Mouse (Mus musculus): ENCODE measurements around the gene Irgq. TPM values are rescaled to one million over a fixed set of nuclear protein-coding genes. Genes with fewer than 3 reads are reported as not detected.
A peak's percentile ranks its signal among the peaks of the same experiment; 100 is the strongest.
"Not testable (repeated sequence)": the region's sequence is repeated elsewhere in the genome, so short reads cannot be mapped to it uniquely, and the experiment has no call there.

The Irgq gene
- total and polyA plus RNA-seq, 2 experiments from 2014 or later = 23.9 to 119 TPM

- WGBS = under 1% methylated on average over 70 of the region's 84 CpGs
- Histone ChIP-seq H3K4me2 (ENCODE audit: low read depth, low read length, poor library complexity, severe bottlenecking) (peak within 1 kb of the TSS; percentile 65), H3K9me3 (ENCODE audit: low read length) (no peaks in the 10 kb centered on the region), H3K27me3 (ENCODE audit: insufficient read depth, low read length) (no peaks in the 10 kb centered on the region), H3K27ac (ENCODE audit: low read depth, low read length) (peak within 1 kb of the TSS; percentile 99), H3K9ac (replicated peaks; ENCODE audit: low read length, poor library complexity, severe bottlenecking) (peak within 1 kb of the TSS; percentile 93), H3K4me3 (ENCODE audit: low read depth, low read length) (peak within 1 kb of the TSS; percentile 63), H3K36me3 (ENCODE audit: insufficient read depth, low read length) (peaks cover 19% of the 10 kb centered on the region), H3K4me1 (ENCODE audit: insufficient read depth, low read length) (peaks cover 14% of the 10 kb centered on the region)
- TF ChIP-seq CTCF (IDR thresholded peaks at IDR 0.05) = no peak
- DNase-seq (ENCODE audit: low spot score) (peak; percentile 96), ATAC-seq (ENCODE audit: low FRiP score) (peak; percentile 89)
Observed at GRCm38 (mm10) chr7:24506838-24507725, 23.4 kb upstream of the Irgq start, which contains the start of gene Zfp428. Gene Zfp428, plus strand, starts transcription at chr7:24507006.

GRCm38 (mm10) chr7:24507726-24508114 lies 22.8 kb upstream of the Irgq start:
- no peak for TF ChIP-seq CTCF (IDR thresholded peaks at IDR 0.05)
- ATAC-seq (ENCODE audit: low FRiP score) = no peak
- H3K9ac ChIP-seq (replicated peaks; ENCODE audit: low read length, poor library complexity, severe bottlenecking) = peak overlapping the region; percentile 93
- no peak for DNase-seq (ENCODE audit: low spot score)
- peak overlapping the region; percentile 63 for H3K4me3 ChIP-seq (ENCODE audit: low read depth, low read length)
- peak overlapping the region; percentile 99 for H3K27ac ChIP-seq (ENCODE audit: low read depth, low read length)
- H3K36me3 ChIP-seq (ENCODE audit: insufficient read depth, low read length) = peaks cover 22% of the 10 kb centered on the region
- H3K9me3 ChIP-seq (ENCODE audit: low read length) = no peaks in the 10 kb centered on the region
- H3K4me2 ChIP-seq (ENCODE audit: low read depth, low read length, poor library complexity, severe bottlenecking) = peak overlapping the region; percentile 65
- peaks cover 14% of the 10 kb centered on the region for H3K4me1 ChIP-seq (ENCODE audit: insufficient read depth, low read length)
- WGBS = under 1% methylated on average over 20 of the region's 20 CpGs
- H3K27me3 ChIP-seq (ENCODE audit: insufficient read depth, low read length) = no peaks in the 10 kb centered on the region

- H3K4me1 ChIP-seq (ENCODE audit: insufficient read depth, low read length) = peaks cover 6% of the 10 kb centered on the region
- H3K36me3 ChIP-seq (ENCODE audit: insufficient read depth, low read length) = peaks cover 38% of the 10 kb centered on the region
- H3K27me3 ChIP-seq (ENCODE audit: insufficient read depth, low read length) = no peaks in the 10 kb centered on the region
- no peaks in the 10 kb centered on the region for H3K9me3 ChIP-seq (ENCODE audit: low read length)
- WGBS = 83% methylated on average over 7 of the region's 7 CpGs
- H3K9ac ChIP-seq (replicated peaks; ENCODE audit: low read length, poor library complexity, severe bottlenecking) = 0 out of 2 replicates have a peak within 1 kb of the TSS, but pooled peaks have one; percentile 8
- no peak within 1 kb of the TSS for H3K27ac ChIP-seq (ENCODE audit: low read depth, low read length)
- no peak within 1 kb of the TSS for H3K4me3 ChIP-seq (ENCODE audit: low read depth, low read length)
- H3K4me2 ChIP-seq (ENCODE audit: low read depth, low read length, poor library complexity, severe bottlenecking) = no peak within 1 kb of the TSS
- TF ChIP-seq CTCF (IDR thresholded peaks at IDR 0.05) = no peak
- DNase-seq (ENCODE audit: low spot score) = no peak
- no peak for ATAC-seq (ENCODE audit: low FRiP score)
Observed at GRCm38 (mm10) chr7:24512355-24512754, 18.1 kb upstream of the Irgq start, which contains the start of gene AC161166.1. Gene AC161166.1, minus strand, starts transcription at chr7:24512455.

GRCm38 (mm10) chr7:24516319-24516718 lies 14.2 kb upstream of the Irgq start:
- H3K4me3 ChIP-seq (ENCODE audit: low read depth, low read length); H3K4me1 ChIP-seq (ENCODE audit: insufficient read depth, low read length); H3K27me3 ChIP-seq (ENCODE audit: insufficient read depth, low read length); H3K9me3 ChIP-seq (ENCODE audit: low read length); H3K27ac ChIP-seq (ENCODE audit: low read depth, low read length); H3K4me2 ChIP-seq (ENCODE audit: low read depth, low read length, poor library complexity, severe bottlenecking); H3K9ac ChIP-seq (replicated peaks; ENCODE audit: low read length, poor library complexity, severe bottlenecking): not testable (repeated sequence)
- peak; percentile 66 for TF ChIP-seq CTCF (IDR thresholded peaks at IDR 0.05)
- DNase-seq (ENCODE audit: low spot score) = peak; percentile 73
- WGBS = 68% methylated on average over 7 of the region's 8 CpGs
- peaks cover 35% of the 10 kb centered on the region for H3K36me3 ChIP-seq (ENCODE audit: insufficient read depth, low read length)
- 0 out of 2 replicates have a peak, but pooled peaks have one; percentile 14 for ATAC-seq (ENCODE audit: low FRiP score)

- peak overlapping the region; percentile 43; the same call in 1 of the 2 replicates for H3K27ac ChIP-seq (ENCODE audit: low read depth, low read length)
- peaks cover 30% of the 10 kb centered on the region for H3K36me3 ChIP-seq (ENCODE audit: insufficient read depth, low read length)
Observed at GRCm38 (mm10) chr7:24517077-24517476, 13.4 kb upstream of the Irgq start.

GRCm38 (mm10) chr7:24517654-24518053 lies 12.8 kb upstream of the Irgq start:
- DNase-seq (ENCODE audit: low spot score) (peak; percentile 62), ATAC-seq (ENCODE audit: low FRiP score) (no peak)
- peaks cover 25% of the 10 kb centered on the region for H3K36me3 ChIP-seq (ENCODE audit: insufficient read depth, low read length)

More at GRCm38 (mm10) chr7:24517077-24517476, 13.4 kb upstream of the Irgq start:
- no peak overlapping the region for H3K4me2 ChIP-seq (ENCODE audit: low read depth, low read length, poor library complexity, severe bottlenecking)
- DNase-seq (ENCODE audit: low spot score) = no peak
- no peak for ATAC-seq (ENCODE audit: low FRiP score)
- no peaks in the 10 kb centered on the region for H3K4me1 ChIP-seq (ENCODE audit: insufficient read depth, low read length)
- no peaks in the 10 kb centered on the region for H3K9me3 ChIP-seq (ENCODE audit: low read length)
- no peaks in the 10 kb centered on the region for H3K27me3 ChIP-seq (ENCODE audit: insufficient read depth, low read length)
- no peak overlapping the region for H3K9ac ChIP-seq (replicated peaks; ENCODE audit: low read length, poor library complexity, severe bottlenecking)
- TF ChIP-seq CTCF (IDR thresholded peaks at IDR 0.05) = no peak
- 33% methylated on average over 5 of the region's 5 CpGs for WGBS
- H3K4me3 ChIP-seq (ENCODE audit: low read depth, low read length) = no peak overlapping the region

More at GRCm38 (mm10) chr7:24517654-24518053, 12.8 kb upstream of the Irgq start:
- H3K27me3 ChIP-seq (ENCODE audit: insufficient read depth, low read length) = no peaks in the 10 kb centered on the region
- no peak overlapping the region for H3K4me3 ChIP-seq (ENCODE audit: low read depth, low read length)
- no peak overlapping the region for H3K4me2 ChIP-seq (ENCODE audit: low read depth, low read length, poor library complexity, severe bottlenecking)
- 39% methylated on average over 6 of the region's 6 CpGs for WGBS
- no peaks in the 10 kb centered on the region for H3K4me1 ChIP-seq (ENCODE audit: insufficient read depth, low read length)
- peak overlapping the region; percentile 51 for H3K27ac ChIP-seq (ENCODE audit: low read depth, low read length)
- no peaks in the 10 kb centered on the region for H3K9me3 ChIP-seq (ENCODE audit: low read length)
- H3K9ac ChIP-seq (replicated peaks; ENCODE audit: low read length, poor library complexity, severe bottlenecking) = no peak overlapping the region
- TF ChIP-seq CTCF (IDR thresholded peaks at IDR 0.05) = no peak

Measured in midbrain, postnatal 0 days (tissue).